Mouse (Mus musculus) lung, embryonic 14.5 days (tissue): Measurements from ENCODE around the gene Lrrc52. TPM values are rescaled to one million over a fixed set of nuclear protein-coding genes. Genes with fewer than 3 reads are reported as not detected.

Experiments
- ATAC-seq: fragments of 200-750 bp; cut with Nextera tagmentation; 2 replicates; pipeline ENCODE4 v1.8.0; 2017; ENCODE audit warnings: mild to moderate bottlenecking, moderate TSS enrichment, moderate library complexity; ENCODE audit not compliant: insufficient read depth
- DNase-seq: peaks from one replicate; pipeline ENCODE4 v3.0.0-alpha.2; 2015
- H3K27ac ChIP-seq: fragments of 300-500 bp; sonication (generic); 2 replicates; pipeline ENCODE4 v1.5.1; 2014; ENCODE audit warnings: low read depth, mild to moderate bottlenecking, moderate library complexity
- H3K27me3 ChIP-seq: fragments of 300-500 bp; sonication (generic); 2 replicates; pipeline ENCODE4 v1.6.1; 2014; ENCODE audit warnings: low read length, control low read depth; ENCODE audit not compliant: insufficient read depth
- H3K36me3 ChIP-seq: fragments of 300-500 bp; sonication (generic); 2 replicates; pipeline ENCODE4 v1.6.1; 2014; ENCODE audit warnings: control low read depth; ENCODE audit not compliant: insufficient read depth
- H3K4me1 ChIP-seq: fragments of 300-500 bp; sonication (generic); 2 replicates; pipeline ENCODE4 v1.6.1; 2014; ENCODE audit warnings: antibody characterized with exemption, control low read depth; ENCODE audit not compliant: insufficient read depth
- H3K4me2 ChIP-seq: fragments of 300-500 bp; sonication (generic); 2 replicates; pipeline ENCODE4 v1.6.1; 2014; ENCODE audit warnings: mild to moderate bottlenecking
- H3K4me3 ChIP-seq: fragments of 300-500 bp; sonication (generic); 2 replicates; pipeline ENCODE4 v1.5.1; 2014; ENCODE audit warnings: low read depth, low read length
- H3K9ac ChIP-seq: fragments of 300-500 bp; sonication (generic); 2 replicates; pipeline ENCODE4 v1.6.1; 2014
- H3K9me3 ChIP-seq: fragments of 300-500 bp; sonication (generic); 2 replicates; pipeline ENCODE4 v1.6.1; 2016; ENCODE audit warnings: low read depth, low read length, control low read depth
- CTCF ChIP-seq: IDR thresholded peaks from 2 replicates; pipeline ENCODE4 v1.5.1; 2016; ENCODE audit warnings: antibody characterized with exemption, low read depth
- WGBS: fragments of 180-500 bp; shearing (Covaris S2); extraction: QIAGEN DNeasy Blood & Tissue Kit; methylation state at CpG from one replicate; pipeline ENCODE4 v1.1.7; 2014; 5-methylcytosine and 5-hydroxymethylcytosine counted together
- polyA plus RNA-seq: library from polyadenylated mRNA; unstranded; fragments of >200 nt; fragmentation: Nextera tagmentation; extraction: Ambion mirVana; gene quantifications from 2 replicates; pipeline ENCODE4 v1.2.1, GENCODE M21; 2014

Gene Lrrc52
- 0.43 and 0.96 TPM in 2 replicates for polyA plus RNA-seq

GRCm38 (mm10) chr1:167466765-167467426 is at the start of gene Lrrc52:
Gene Lrrc52 (minus strand): TSS chr1:167466780.
- Histone ChIP-seq H3K9ac (no peak within 1 kb of the TSS), H3K27me3 (no peaks in the 10 kb centered on the region), H3K27ac (no peak within 1 kb of the TSS), H3K4me1 (no peaks in the 10 kb centered on the region), H3K4me3 (no peak within 1 kb of the TSS), H3K4me2 (no peak within 1 kb of the TSS), H3K36me3 (no peaks in the 10 kb centered on the region), H3K9me3 (no peaks in the 10 kb centered on the region)
- peak; percentile 71 for DNase-seq
- no peak for TF ChIP-seq CTCF
- ATAC-seq, result peak; percentile 70
- WGBS, result 19% methylated on average over 9 of the region's 9 CpGs

GRCm38 (mm10) chr1:167511621-167512020 is 45.0 kb upstream of the Lrrc52 start:
- H3K4me2 ChIP-seq, result no peak overlapping the region
- H3K9me3 ChIP-seq, result no peaks in the 10 kb centered on the region
- no peaks in the 10 kb centered on the region for H3K27me3 ChIP-seq
- no peak overlapping the region for H3K27ac ChIP-seq
- WGBS, result 81% methylated on average over 9 of the region's 9 CpGs
- no peaks in the 10 kb centered on the region for H3K36me3 ChIP-seq
- H3K4me3 ChIP-seq, result no peak overlapping the region
- H3K9ac ChIP-seq, result no peak overlapping the region
- TF ChIP-seq CTCF, result no peak
- DNase-seq (no peak), ATAC-seq (no peak)
- H3K4me1 ChIP-seq, result no peaks in the 10 kb centered on the region

- Histone ChIP-seq H3K4me3 (no peak overlapping the region), H3K36me3 (no peaks in the 10 kb centered on the region), H3K9me3 (no peaks in the 10 kb centered on the region), H3K9ac (no peak overlapping the region), H3K4me1 (no peaks in the 10 kb centered on the region), H3K27me3 (no peaks in the 10 kb centered on the region), H3K27ac (no peak overlapping the region), H3K4me2 (no peak overlapping the region)
- ATAC-seq (no peak), DNase-seq (no peak)
- 79% methylated on average over 7 of the region's 7 CpGs for WGBS
- TF ChIP-seq CTCF, result no peak
Measured at GRCm38 (mm10) chr1:167506048-167506447, 39.5 kb upstream of the Lrrc52 start.

- DNase-seq (no peak), ATAC-seq (no peak)
- H3K36me3 ChIP-seq, result no peaks in the 10 kb centered on the region
- WGBS, result 94% methylated on average over 1 of the region's 1 CpGs
- no peaks in the 10 kb centered on the region for H3K9me3 ChIP-seq
- H3K4me3 ChIP-seq, result no peak overlapping the region
- no peaks in the 10 kb centered on the region for H3K27me3 ChIP-seq
- H3K9ac ChIP-seq, result no peak overlapping the region
- H3K4me2 ChIP-seq, result no peak overlapping the region
- TF ChIP-seq CTCF, result no peak
- H3K27ac ChIP-seq, result no peak overlapping the region
- H3K4me1 ChIP-seq, result no peaks in the 10 kb centered on the region
Measured at GRCm38 (mm10) chr1:167505427-167505826, 38.8 kb upstream of the Lrrc52 start.

- H3K27ac ChIP-seq, result no peak overlapping the region
- no peak for DNase-seq
- ATAC-seq, result no peak
- no peak overlapping the region for H3K9ac ChIP-seq
- H3K27me3 ChIP-seq, result 0 out of 2 replicates have a peak, but pooled peaks cover 5% of the 10 kb centered on the region
- TF ChIP-seq CTCF, result no peak
- no peaks in the 10 kb centered on the region for H3K36me3 ChIP-seq
- 34% methylated on average over 12 of the region's 12 CpGs for WGBS
- H3K4me2 ChIP-seq, result no peak overlapping the region
- H3K4me1 ChIP-seq, result no peaks in the 10 kb centered on the region
- H3K4me3 ChIP-seq, result no peak overlapping the region
- H3K9me3 ChIP-seq, result no peaks in the 10 kb centered on the region
Measured at GRCm38 (mm10) chr1:167499097-167499850, 32.7 kb upstream of the Lrrc52 start.

DNA sequence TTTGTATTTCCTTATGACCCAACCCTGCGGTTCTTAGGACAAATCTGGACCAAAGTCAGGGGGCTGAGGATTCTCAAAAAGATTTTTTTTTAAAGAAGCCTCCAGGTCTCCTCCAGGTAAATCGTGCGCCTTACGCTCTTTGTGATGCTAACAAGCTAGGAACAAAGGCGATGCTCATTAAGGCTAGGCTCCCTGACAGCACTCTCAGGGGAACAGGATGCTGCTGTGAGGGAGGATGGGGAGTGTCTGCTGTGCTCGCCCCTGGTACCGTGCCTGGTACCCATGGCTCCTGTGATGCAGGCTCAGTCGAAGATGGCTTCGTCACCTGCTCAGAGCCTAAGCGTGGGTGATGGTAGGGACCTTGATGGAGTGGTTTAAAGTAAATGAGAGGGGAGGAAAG is 31.4 kb upstream of the Lrrc52 start:
- no peak for TF ChIP-seq CTCF
- H3K27me3 ChIP-seq, result 0 out of 2 replicates have a peak, but pooled peaks cover 5% of the 10 kb centered on the region
- no peak overlapping the region for H3K27ac ChIP-seq
- DNase-seq (no peak), ATAC-seq (no peak)
- 53% methylated on average over 10 of the region's 10 CpGs for WGBS
- no peaks in the 10 kb centered on the region for H3K36me3 ChIP-seq
- H3K4me2 ChIP-seq, result no peak overlapping the region
- H3K4me3 ChIP-seq, result no peak overlapping the region
- no peaks in the 10 kb centered on the region for H3K4me1 ChIP-seq
- H3K9ac ChIP-seq, result no peak overlapping the region
- H3K9me3 ChIP-seq, result no peaks in the 10 kb centered on the region

- no peak for TF ChIP-seq CTCF
- H3K4me1 ChIP-seq, result no peaks in the 10 kb centered on the region
- no peaks in the 10 kb centered on the region for H3K36me3 ChIP-seq
- ATAC-seq (no peak), DNase-seq (no peak)
- H3K4me2 ChIP-seq, result no peak overlapping the region
- no peak overlapping the region for H3K4me3 ChIP-seq
- H3K9ac ChIP-seq, result no peak overlapping the region
- WGBS, result 61% methylated on average over 3 of the region's 3 CpGs
- no peaks in the 10 kb centered on the region for H3K9me3 ChIP-seq
- H3K27me3 ChIP-seq, result 0 out of 2 replicates have a peak, but pooled peaks cover 5% of the 10 kb centered on the region
- H3K27ac ChIP-seq, result no peak overlapping the region
Measured at GRCm38 (mm10) chr1:167497560-167497959, 31.0 kb upstream of the Lrrc52 start.
